Mouse (Mus musculus): ENCODE results near the gene Col6a1. TPM values are rescaled to one million over a fixed set of nuclear protein-coding genes. Genes with fewer than 3 reads are reported as not detected.
"Not testable (repeated sequence)": the region's sequence is repeated elsewhere in the genome, so short reads cannot be mapped to it uniquely, and the experiment has no call there.

The Col6a1 gene
- polyA plus RNA-seq, 1 experiment from 2014 or later, result 26.5 TPM

- Histone ChIP-seq H3K27me3 (replicated peaks; ENCODE audit: control insufficient read depth, insufficient read depth, low read length) (no peaks in the 10 kb centered on the region), H3K36me3 (ENCODE audit: control insufficient read depth, insufficient read depth, low read length) (no peaks in the 10 kb centered on the region), H3K9ac (ENCODE audit: low read depth, low read length) (no peak overlapping the region), H3K4me2 (ENCODE audit: low read length) (no peak overlapping the region), H3K4me3 (ENCODE audit: low read length) (no peak overlapping the region), H3K4me1 (ENCODE audit: control insufficient read depth, insufficient read depth, low read depth, low read length) (no peaks in the 10 kb centered on the region), H3K9me3 (ENCODE audit: control insufficient read depth, low read length) (peaks cover 3% of the 10 kb centered on the region; the same call in 1 of the 2 replicates), H3K27ac (ENCODE audit: low read depth, low read length) (no peak overlapping the region)
- WGBS, result 92% methylated on average over 3 of the region's 3 CpGs
- no peak for ATAC-seq
Measured at GRCm38 (mm10) chr10:76753640-76754039, 27.7 kb upstream of the Col6a1 start.

- not testable (repeated sequence) for H3K36me3 ChIP-seq (ENCODE audit: control insufficient read depth, insufficient read depth, low read length); H3K4me1 ChIP-seq (ENCODE audit: control insufficient read depth, insufficient read depth, low read depth, low read length); H3K4me2 ChIP-seq (ENCODE audit: low read length); H3K9me3 ChIP-seq (ENCODE audit: control insufficient read depth, low read length); H3K4me3 ChIP-seq (ENCODE audit: low read length); H3K27ac ChIP-seq (ENCODE audit: low read depth, low read length); H3K9ac ChIP-seq (ENCODE audit: low read depth, low read length); H3K27me3 ChIP-seq (replicated peaks; ENCODE audit: control insufficient read depth, insufficient read depth, low read length); ATAC-seq
- 65% methylated on average over 10 of the region's 11 CpGs for WGBS
Measured at GRCm38 (mm10) chr10:76744267-76744666, 18.3 kb upstream of the Col6a1 start.

- H3K36me3 ChIP-seq (ENCODE audit: control insufficient read depth, insufficient read depth, low read length), result no peaks in the 10 kb centered on the region
- H3K4me1 ChIP-seq (ENCODE audit: control insufficient read depth, insufficient read depth, low read depth, low read length), result peaks cover 11% of the 10 kb centered on the region
- H3K27ac ChIP-seq (ENCODE audit: low read depth, low read length), result no peak overlapping the region
- H3K9me3 ChIP-seq (ENCODE audit: control insufficient read depth, low read length), result no peaks in the 10 kb centered on the region
- no peak for ATAC-seq
- no peak overlapping the region for H3K9ac ChIP-seq (ENCODE audit: low read depth, low read length)
- H3K27me3 ChIP-seq (replicated peaks; ENCODE audit: control insufficient read depth, insufficient read depth, low read length), result no peaks in the 10 kb centered on the region
- WGBS, result 61% methylated on average over 8 of the region's 8 CpGs
- no peak overlapping the region for H3K4me3 ChIP-seq (ENCODE audit: low read length)
- H3K4me2 ChIP-seq (ENCODE audit: low read length), result no peak overlapping the region
Measured at GRCm38 (mm10) chr10:76736764-76737163, 10.8 kb upstream of the Col6a1 start.

DNA sequence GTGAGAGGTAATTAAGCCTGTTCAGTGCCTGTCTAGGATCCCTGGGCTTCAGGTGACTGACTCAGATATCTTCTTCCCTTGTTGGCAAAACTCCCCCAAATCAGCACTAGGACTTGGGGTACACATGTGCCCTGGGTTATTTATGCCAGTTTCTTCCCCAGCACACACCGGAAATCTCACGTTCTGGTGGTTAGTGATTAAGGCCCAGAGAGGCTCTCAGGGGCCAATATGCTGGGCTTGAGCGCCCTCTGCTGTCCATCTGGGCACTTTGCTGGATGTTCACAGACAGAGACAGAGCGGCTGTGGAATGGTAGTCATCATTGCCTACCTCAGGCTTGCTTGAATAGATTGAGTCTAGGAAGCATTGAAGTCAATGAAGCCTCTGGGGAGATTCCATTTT is 9.0 kb upstream of the Col6a1 start:
- H3K4me3 ChIP-seq (ENCODE audit: low read length), result no peak overlapping the region
- 4% methylated on average over 4 of the region's 4 CpGs for WGBS
- no peak overlapping the region for H3K9ac ChIP-seq (ENCODE audit: low read depth, low read length)

DNA sequence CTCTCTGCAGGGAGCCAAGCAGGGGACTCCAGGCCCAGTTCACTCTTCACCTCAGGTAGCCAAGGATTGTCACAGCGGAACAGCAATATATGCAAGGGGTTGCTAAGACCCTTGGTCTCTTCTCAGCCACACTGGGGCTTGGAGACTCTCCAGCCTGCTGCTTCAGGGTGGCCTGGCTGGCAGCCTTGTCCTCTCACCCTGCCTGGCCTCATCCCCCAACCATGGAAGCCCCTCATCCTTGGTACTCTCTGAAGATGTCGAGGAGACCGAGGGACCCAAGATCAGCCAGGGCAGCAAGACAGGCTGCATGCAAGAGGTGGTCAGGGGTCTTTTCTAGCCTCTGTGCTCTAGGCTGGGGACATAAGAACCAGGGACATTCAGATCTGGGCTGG is 7.7 kb upstream of the Col6a1 start:
- no peaks in the 10 kb centered on the region for H3K36me3 ChIP-seq (ENCODE audit: control insufficient read depth, insufficient read depth, low read length)
- no peaks in the 10 kb centered on the region for H3K27me3 ChIP-seq (replicated peaks; ENCODE audit: control insufficient read depth, insufficient read depth, low read length)
- peaks cover 11% of the 10 kb centered on the region for H3K4me1 ChIP-seq (ENCODE audit: control insufficient read depth, insufficient read depth, low read depth, low read length)
- H3K27ac ChIP-seq (ENCODE audit: low read depth, low read length), result peak overlapping the region; percentile 9; the same call in 1 of the 2 replicates
- H3K9ac ChIP-seq (ENCODE audit: low read depth, low read length), result no peak overlapping the region
- peak overlapping the region; percentile 27 for H3K4me2 ChIP-seq (ENCODE audit: low read length)
- H3K9me3 ChIP-seq (ENCODE audit: control insufficient read depth, low read length), result no peaks in the 10 kb centered on the region
- H3K4me3 ChIP-seq (ENCODE audit: low read length), result no peak overlapping the region
- WGBS, result 30% methylated on average over 3 of the region's 3 CpGs
- ATAC-seq, result no peak

More for the DNA sequence above, 9.0 kb upstream of the Col6a1 start:
- H3K4me2 ChIP-seq (ENCODE audit: low read length), result no peak overlapping the region
- no peaks in the 10 kb centered on the region for H3K36me3 ChIP-seq (ENCODE audit: control insufficient read depth, insufficient read depth, low read length)
- peak; percentile 81 for ATAC-seq
- no peaks in the 10 kb centered on the region for H3K27me3 ChIP-seq (replicated peaks; ENCODE audit: control insufficient read depth, insufficient read depth, low read length)
- H3K9me3 ChIP-seq (ENCODE audit: control insufficient read depth, low read length), result no peaks in the 10 kb centered on the region
- no peak overlapping the region for H3K27ac ChIP-seq (ENCODE audit: low read depth, low read length)
- H3K4me1 ChIP-seq (ENCODE audit: control insufficient read depth, insufficient read depth, low read depth, low read length), result peaks cover 11% of the 10 kb centered on the region

DNA sequence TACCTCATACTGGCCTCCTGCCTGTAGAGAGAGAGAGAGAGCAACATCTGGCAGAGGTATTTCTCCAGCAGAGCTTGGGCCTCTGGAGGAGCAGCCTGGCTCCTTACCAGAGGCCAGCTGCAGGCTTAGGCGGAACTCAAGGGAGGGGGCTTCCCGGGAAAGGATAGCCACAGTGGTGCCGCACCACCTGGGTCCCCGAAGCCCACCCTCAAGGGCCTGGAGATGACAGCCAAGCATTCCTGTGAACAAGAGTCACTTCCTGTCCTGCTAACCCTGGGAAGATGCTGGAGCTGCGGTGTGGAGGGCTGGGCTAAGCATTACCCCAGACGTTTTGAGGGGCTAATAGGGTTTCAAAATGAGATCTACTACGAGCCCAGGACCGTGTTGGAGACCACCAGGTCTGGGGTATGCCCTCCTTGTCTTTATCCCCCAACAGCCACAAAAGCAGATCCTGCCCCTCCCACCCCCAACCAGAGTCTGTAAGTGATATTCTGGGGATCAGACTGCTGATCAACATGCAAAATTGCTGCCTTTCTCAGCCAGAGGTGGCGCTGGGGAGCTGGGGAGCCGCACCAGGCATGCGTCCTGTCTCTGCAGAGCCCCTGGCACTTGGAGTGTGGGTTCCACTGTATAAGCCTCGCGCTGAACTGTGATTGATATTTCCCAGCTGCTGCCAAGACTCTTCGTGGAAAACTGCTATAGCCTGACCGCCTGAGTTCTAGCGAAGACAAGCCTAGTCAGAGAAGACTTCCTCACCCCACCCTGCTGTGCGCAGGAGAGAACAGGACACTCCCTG is 7.1 kb upstream of the Col6a1 start:
- H3K27me3 ChIP-seq (replicated peaks; ENCODE audit: control insufficient read depth, insufficient read depth, low read length), result no peaks in the 10 kb centered on the region
- H3K36me3 ChIP-seq (ENCODE audit: control insufficient read depth, insufficient read depth, low read length), result no peaks in the 10 kb centered on the region
- peak overlapping the region; percentile 9; the same call in 1 of the 2 replicates for H3K27ac ChIP-seq (ENCODE audit: low read depth, low read length)
- H3K4me2 ChIP-seq (ENCODE audit: low read length), result peak overlapping the region; percentile 27
- no peak overlapping the region for H3K4me3 ChIP-seq (ENCODE audit: low read length)
- peak overlapping the region; percentile 41 for H3K9ac ChIP-seq (ENCODE audit: low read depth, low read length)
- no peaks in the 10 kb centered on the region for H3K9me3 ChIP-seq (ENCODE audit: control insufficient read depth, low read length)
- peak; percentile 85 for ATAC-seq
- H3K4me1 ChIP-seq (ENCODE audit: control insufficient read depth, insufficient read depth, low read depth, low read length), result peaks cover 11% of the 10 kb centered on the region
- WGBS, result 15% methylated on average over 17 of the region's 17 CpGs

GRCm38 (mm10) chr10:76732391-76732790 is 6.4 kb upstream of the Col6a1 start:
- Histone ChIP-seq H3K27ac (ENCODE audit: low read depth, low read length) (0 out of 2 replicates have a peak overlapping the region, but pooled peaks have one; percentile 15), H3K4me1 (ENCODE audit: control insufficient read depth, insufficient read depth, low read depth, low read length) (peaks cover 11% of the 10 kb centered on the region), H3K9me3 (ENCODE audit: control insufficient read depth, low read length) (no peaks in the 10 kb centered on the region), H3K4me2 (ENCODE audit: low read length) (no peak overlapping the region), H3K9ac (ENCODE audit: low read depth, low read length) (no peak overlapping the region; the same call in 1 of the 2 replicates), H3K4me3 (ENCODE audit: low read length) (no peak overlapping the region), H3K27me3 (replicated peaks; ENCODE audit: control insufficient read depth, insufficient read depth, low read length) (no peaks in the 10 kb centered on the region), H3K36me3 (ENCODE audit: control insufficient read depth, insufficient read depth, low read length) (no peaks in the 10 kb centered on the region)
- WGBS, result 65% methylated on average over 6 of the region's 6 CpGs
- no peak for ATAC-seq

DNA sequence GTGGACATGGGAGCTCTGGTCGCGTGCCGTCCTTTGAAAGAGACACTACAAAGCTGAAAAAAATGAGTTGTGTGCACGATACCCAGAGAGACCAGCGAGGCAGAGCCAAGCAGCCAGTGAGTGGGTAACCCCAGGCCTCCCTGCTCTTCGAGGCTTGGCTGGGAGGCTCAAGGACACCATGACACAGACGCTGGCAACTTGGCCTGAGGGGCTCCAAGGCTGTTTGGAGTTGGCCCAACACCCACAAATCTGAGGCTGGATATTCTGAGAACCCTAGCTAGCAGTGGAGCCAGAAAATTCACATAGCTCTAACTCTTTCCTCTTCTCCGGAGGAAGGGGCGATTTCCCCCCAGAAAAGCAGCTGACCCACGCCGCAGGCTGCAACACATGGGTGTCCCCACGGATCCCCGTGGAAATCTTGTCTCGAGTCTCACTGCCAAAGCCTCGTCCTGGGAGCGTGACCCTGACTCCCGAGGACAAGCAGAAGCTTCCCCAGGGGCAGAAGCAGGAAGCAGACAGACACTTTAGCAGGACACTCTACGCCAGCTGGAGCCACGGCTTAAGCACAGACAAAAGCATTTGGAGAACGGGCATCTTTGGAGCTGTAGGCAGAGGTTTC is 5.8 kb upstream of the Col6a1 start:
- Histone ChIP-seq H3K9ac (ENCODE audit: low read depth, low read length) (no peak overlapping the region), H3K36me3 (ENCODE audit: control insufficient read depth, insufficient read depth, low read length) (no peaks in the 10 kb centered on the region), H3K4me1 (ENCODE audit: control insufficient read depth, insufficient read depth, low read depth, low read length) (peaks cover 11% of the 10 kb centered on the region), H3K4me3 (ENCODE audit: low read length) (no peak overlapping the region), H3K4me2 (ENCODE audit: low read length) (no peak overlapping the region), H3K9me3 (ENCODE audit: control insufficient read depth, low read length) (no peaks in the 10 kb centered on the region), H3K27ac (ENCODE audit: low read depth, low read length) (0 out of 2 replicates have a peak overlapping the region, but pooled peaks have one; percentile 15), H3K27me3 (replicated peaks; ENCODE audit: control insufficient read depth, insufficient read depth, low read length) (no peaks in the 10 kb centered on the region)
- 64% methylated on average over 20 of the region's 20 CpGs for WGBS
- no peak for ATAC-seq
